Mouse (Mus musculus) left cerebral cortex, adult 8-10 months (tissue): ENCODE data around the gene Nop9. TPM values are rescaled to one million over a fixed set of nuclear protein-coding genes. Genes with fewer than 3 reads are reported as not detected.
A peak's percentile ranks its signal among the peaks of the same experiment; 100 is the strongest.

Source experiments
- DNase-seq, 2 experiments: peaks; one replicate each; pipeline ENCODE4 v3.0.0; 2022; ENCODE audit warnings: low spot score in 2 of 2
- total RNA-seq, 4 experiments: library from RNA; stranded (reverse); gene quantifications; 2 replicates each; pipeline ENCODE4 v1.2.4; 2022

The Nop9 gene
- total RNA-seq: 10 to 100 TPM in 3 of 4 experiments, 1 to 10 TPM in 1; 9.7 to 11.8 (median 11.0) TPM

DNA sequence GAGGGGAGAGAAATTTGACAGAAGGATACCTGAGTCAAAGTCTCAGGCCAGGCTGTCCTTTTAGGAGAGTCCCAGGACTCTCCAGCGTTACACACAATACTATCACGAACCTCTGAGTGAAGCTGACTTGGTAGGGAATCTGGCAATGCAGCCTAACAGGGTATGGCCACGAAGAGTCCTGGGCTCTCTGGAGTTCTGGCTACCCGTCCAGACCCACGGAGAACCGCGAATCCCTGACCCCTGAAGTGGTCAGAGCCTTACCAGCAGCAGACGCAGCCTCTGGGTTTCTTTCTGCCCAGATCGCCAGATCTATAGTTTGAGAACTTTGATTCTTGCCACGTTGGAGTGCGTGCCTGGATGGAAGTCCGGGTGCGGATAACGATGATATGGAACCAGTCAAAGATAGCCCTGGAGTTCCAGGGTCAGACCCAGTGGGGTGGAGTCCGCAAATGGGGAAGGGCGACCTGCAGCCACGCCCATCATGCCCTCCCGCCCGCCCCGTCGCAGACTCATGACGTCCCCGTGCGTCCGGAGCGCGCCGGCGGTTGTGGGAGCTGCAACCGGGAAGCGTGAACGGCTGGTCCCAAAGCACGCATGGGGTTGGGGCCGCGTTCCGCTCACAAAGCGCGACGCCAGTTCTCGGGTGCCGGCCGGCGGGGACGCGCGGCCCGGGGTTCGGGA is at the start of gene Nop9, which contains the start of gene Dhrs1:
TSS of gene Nop9 (plus strand) at position 514 of the 681 bp plus-strand sequence.
TSS of gene Dhrs1 (minus strand) at position 511 of the 681 bp plus-strand sequence.
- peak; percentile 74 to 75 for DNase-seq

DNA sequence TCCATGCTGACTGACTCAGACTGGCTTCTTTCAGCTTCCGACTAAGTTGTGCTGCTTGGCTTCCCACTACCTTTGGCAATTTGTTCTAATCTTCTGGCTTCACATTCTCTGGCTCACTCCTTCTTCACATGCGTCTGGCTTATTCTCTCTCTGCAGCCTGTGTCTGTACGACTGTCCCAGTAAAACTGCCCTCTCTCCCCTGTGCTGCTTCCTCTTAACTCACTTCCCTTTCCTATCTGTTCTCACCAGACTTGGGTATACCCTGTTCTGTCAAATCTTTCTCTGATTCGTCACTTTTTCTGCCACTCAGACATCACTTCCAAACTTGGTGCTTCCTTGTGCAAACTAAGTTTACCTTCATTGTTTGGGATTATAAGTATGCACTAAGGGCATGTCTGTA is 48.3 kb upstream of the Nop9 start:
- DNase-seq: no peak

DNA sequence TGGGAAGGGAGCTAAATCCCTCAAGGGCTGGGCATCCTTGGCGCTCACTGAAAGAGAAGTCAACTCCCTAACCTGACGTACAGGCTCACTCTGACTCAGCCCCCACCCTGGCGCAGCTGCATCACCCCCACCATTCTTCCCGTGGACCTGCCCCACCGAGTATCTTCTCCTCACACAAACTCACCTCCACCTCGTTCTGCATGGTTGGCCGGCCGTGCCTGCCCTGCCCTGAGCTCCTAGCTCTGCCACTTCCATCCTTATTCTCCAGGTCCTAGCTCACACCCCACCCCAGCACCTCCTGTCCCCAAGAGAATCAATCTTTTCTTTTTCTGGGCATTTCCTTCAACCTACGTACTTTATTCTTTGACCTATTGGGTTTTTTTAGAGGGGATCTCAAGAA is 44.4 kb upstream of the Nop9 start:
- DNase-seq: no peak

DNA sequence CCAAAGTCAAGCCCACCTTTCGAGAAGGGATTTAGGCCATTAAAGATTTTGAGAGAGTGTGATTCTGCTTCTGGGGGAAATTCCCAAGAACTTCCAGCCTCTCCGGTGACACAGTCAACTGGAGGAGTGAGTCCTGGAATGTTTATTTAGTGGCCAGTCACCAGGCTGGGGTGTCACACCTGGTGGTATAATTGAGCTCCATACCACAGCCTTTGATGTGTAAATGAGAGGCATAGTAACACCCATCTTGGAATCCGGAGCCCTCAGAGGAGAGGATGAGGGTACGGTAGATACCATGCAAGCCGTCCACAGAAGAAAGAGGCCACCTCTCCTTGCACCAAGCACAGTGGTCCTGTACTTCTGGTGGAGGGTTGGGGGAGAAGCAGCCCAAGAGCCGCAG is 42.7 kb upstream of the Nop9 start:
- DNase-seq: no peak

DNA sequence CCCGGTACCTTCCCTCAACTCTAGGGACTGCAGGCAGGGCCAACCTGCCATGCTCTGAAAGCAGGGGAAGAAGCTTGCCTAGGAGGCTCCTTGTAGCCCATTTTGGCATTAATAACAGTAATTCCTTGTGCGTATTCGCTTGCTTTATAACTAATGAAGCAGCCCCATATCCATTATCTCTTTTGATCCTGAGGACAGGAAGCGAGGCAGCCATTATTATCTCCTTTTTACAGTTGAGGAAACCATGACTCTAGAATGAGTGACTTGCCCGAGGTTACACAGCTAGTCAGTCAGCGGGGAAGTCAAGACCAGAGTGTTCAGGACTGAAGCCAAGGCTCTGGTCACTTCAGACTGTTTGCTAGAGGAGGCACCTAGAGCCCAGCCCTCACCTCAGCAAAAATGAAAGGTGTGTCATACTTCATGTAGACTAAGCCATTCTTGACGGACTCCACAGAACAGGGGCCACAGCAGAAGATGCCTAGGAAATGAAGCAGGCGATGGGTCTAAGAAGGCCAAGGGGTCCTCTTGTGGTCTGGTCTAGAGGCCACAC is 39.4 kb upstream of the Nop9 start:
- no peak for DNase-seq

DNA sequence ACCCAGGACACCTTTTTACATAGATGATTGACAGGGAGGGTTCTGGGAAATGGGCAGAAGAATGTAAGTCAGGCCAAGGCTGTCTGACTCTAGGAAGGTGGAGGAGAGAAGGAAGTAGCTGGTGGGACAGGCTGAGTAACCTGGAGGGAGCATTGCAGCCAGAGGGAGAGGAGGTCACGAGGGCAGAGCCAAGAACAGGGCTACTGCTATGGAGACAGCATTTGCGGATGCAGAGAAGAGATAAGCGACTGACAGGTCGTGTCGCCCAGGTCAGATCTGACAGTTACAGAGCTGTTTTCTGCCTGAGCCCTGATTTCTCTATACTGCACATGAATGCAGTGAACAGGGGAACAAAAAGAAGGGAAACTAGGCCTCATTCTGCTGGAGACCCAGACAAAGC is 38.1 kb upstream of the Nop9 start:
- DNase-seq: no peak

DNA sequence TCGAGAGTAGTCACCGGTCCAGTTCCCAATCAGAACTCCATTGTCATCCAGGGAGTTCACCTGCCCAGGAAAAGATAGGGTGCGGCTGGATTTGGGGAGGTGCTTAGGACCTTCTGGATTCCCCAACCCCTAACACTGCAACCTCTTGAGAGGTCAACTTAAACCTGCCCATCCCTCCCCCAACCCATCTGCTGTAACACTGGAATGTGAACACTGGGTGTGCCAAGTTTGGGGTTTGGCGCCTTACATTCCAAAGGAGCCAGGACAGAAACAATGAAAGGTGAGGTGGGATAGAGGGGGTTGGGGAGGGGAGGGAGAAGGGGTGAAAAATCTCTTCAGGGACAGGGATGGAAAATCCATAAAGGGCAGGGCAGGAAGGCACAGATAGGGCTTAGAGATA is 36.0 kb upstream of the Nop9 start:
- no peak for DNase-seq

DNA sequence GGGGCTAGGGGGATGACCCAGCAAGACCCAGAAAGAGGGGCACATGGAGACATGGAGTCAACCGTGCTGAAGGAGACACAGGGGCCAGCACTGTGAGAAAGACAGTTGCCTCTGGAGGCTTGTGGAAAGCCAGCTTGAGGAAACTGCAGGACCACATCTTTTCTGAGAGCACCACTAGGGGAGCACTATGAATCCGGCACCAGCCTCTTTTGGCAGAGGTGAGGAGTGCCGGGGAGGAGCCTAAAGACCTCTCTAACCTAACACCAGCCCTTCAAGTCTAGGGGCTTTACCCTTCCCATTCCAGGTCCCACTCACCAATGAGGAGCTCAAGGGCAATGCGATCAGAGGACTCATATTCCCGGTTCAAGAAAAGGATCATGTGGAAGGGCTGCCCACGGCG is 33.7 kb upstream of the Nop9 start:
- DNase-seq: no peak

DNA sequence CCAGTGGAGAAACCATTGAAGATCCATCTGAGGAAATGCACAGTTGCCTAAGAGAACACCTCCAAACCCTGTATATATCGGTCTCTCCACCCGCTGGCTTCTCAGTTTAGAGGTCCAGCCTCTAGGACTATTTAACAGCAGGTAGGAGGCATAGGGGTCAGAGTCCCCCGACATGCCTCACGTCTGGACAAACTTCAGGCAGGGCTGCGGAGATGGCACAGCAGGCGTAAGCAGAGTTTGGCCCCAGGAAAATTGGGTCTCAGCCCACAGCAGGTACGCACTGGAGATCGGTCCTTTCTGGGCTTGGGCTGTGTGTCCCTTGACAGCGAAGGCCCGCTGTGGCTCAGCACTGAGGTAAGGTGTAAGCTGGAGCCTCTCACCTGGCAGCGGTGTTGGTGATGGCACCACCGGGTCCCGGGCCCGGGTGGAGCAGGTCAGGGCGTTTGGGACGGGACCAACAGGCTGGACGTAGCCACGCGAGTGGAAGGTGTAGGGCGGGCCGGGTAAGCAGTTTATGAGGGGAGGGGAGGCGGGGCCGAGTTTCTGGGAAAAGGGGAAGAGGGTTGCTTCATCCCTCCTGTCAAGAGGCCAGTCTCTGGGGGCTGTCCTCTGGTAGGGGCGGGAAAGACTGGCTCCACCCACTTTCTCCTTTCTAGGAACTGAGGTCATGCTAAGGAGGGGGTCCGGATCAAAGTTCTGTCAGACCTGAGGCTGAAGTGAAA is 32.3 kb upstream of the Nop9 start:
- DNase-seq: no peak

DNA sequence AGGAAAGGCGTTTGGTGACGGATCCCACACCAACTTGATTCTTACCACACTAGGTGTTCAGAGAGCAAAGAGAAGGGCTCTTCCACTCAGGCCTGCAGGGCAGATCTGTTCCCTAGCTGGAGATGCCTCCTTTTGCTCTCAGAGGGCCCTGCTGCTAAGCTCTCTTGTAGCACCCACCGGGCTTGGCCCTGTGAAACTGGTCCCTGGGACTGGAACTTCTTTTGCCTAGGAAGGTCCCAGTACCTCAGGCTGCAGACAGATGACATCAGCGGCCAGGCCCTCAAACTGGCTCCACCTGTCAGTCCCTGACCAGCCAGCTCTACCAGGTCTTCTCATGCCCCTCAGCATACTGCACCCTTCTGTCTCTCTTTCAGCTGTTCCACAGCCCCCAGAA is 31.8 kb upstream of the Nop9 start, which contains the start of gene Tgm1:
TSS of gene Tgm1 (minus strand) at position 198 of the 394 bp plus-strand sequence.
- DNase-seq: no peak

DNA sequence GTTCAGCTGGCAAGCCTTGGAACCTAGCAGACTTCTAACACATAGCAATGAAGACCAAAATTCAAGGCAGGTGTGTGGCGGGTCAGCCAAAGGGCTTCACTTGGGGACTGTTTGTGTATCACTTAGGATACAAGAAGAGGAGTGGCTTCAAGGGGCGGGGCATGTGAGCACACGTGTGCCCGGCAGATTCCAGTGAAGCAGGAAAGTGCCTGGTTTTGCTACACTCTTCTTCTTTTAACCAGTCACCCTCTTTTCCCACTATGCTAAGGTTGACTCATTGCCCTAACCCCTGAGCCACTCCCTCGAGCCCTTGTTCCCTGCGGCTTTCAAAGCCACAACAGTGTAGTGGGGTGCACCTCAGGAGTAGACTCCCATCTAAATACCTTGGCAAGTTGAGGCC is 30.6 kb upstream of the Nop9 start:
- no peak for DNase-seq

DNA sequence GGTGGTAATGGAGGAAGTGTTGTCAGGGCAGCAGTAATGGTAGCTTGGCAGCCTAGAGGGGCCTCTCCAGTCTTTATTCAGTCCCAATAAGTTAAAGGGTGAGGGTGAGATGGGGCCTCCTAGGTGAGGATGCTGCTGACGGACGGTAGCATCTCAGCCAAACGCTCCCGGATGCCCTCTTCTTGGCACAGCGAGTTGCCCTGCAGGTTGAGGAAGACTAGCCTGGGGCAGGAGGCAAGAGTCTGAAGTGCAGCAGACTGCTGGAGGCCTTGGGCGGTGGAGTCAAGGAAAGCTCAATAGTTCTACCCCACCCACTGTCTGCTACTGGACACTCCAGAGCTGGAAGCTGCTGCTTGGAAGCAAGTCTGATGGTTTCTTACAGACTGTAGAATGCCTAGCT is 29.2 kb upstream of the Nop9 start:
- DNase-seq: no peak

DNA sequence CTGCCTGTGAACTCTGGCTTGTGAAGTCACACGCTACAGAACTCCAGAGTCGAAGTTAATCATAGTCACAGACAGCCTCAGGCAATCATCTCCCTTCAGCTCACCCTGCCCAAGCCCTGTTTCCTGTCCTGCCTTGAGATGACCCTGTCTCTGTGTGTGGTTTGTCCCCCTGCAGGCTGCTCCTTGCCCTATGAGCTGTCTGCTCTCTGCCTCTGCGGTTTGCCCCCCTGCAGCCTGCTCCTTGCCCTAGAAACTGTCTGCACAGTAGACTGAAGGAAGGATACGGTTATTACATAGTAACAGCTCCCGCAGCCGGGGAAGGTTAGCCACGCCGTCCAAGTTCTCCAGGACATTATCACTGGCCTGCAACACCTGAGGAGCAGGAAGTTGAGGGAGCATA is 28.6 kb upstream of the Nop9 start:
- no peak for DNase-seq

DNA sequence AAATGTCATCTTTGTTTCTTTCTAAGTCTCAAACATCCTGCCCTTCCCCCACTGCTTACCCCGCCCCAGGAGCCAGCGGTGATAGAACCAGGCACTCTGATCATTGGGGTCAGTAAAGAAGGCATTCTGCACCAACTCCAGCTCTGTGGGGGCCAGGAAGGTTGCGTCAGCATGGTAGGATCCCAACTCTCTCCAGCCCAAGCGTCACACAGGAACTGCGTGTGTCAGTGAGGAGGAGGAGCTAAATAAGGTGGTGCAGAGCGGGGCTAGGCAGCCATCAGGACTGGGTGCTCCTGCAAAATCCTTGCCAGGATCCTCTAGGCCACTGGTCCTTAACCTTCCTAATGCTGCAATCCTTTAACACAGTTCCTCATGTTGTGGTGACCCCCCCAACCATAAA is 25.8 kb upstream of the Nop9 start:
- no peak for DNase-seq

DNA sequence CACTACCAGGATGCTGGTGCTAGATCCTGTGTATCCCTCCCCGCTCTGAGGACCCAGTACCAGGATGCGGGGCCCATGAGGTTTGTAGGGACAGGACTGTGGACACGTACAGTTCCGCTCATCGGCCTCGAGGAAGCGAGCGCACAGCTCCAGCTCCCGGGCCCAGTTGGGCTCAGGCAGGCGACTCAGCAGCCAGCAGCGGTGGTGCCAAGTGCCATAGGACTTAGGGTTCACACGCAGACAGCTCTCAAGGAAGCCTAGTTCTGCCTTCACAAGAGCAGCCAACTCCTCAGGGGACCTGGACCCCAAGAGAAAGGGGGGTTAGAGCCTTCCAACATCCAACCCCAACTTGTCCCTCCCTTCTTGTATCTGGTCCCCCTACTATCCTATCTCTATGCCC is 24.8 kb upstream of the Nop9 start:
- DNase-seq: no peak

DNA sequence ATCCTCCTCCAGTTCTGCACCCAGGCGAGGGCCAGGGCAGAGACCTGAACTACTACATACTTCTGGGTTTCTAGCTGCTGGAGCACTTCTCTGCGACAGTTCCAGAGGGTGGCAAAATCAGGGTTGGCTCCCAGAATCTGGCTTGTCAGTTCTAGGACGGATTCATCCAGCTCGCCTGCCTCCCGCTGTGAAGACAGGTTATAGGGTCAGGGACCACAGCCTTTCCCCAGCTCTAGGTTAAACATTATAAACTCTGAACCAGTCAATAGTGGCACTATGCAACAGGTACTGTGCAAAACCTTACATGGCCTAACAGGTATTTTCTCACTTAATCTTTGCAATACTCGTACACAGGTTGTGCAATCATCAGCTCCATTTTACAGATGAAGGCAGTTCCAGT is 24.4 kb upstream of the Nop9 start:
- no peak for DNase-seq

DNA sequence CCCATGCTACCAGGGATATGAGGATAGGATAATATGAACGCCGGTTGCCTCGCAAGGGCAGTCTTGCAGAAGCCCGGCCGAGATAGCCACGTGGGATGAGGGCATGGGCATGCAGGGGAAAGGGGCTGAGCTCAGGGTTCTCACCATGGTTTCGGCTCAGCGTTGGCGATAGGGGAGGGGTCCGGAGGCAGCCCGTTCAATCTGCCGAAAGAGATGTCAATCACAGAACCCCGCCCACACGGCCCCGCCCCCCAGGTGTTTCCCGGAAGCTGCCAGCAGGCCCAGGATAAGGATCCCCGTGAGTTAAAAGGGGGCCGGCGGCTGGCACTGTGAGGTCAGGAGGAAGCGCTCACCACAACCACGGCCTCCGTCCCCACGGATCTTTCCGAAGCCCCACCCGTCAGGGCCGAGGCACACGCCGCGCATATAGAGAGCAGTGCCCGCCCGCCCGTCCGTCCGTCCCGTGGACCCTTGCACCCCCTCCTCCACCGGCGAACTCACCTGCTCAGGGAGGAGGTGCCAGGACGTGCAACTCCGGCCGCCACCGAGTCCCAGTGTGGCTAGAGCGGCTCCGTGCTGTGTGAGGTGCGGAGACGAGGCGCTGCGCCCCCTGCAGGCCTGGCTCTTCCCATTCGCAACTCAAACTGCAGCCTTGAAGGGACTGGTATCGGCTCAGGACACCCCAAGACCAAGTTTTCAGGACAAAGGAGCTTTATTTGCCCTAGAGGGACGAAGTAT is 23.6 kb upstream of the Nop9 start, which contains the start of gene Rabggta:
TSS of gene Rabggta (minus strand) at position 564 of the 738 bp plus-strand sequence.
- DNase-seq: peak; percentile 85 to 92

DNA sequence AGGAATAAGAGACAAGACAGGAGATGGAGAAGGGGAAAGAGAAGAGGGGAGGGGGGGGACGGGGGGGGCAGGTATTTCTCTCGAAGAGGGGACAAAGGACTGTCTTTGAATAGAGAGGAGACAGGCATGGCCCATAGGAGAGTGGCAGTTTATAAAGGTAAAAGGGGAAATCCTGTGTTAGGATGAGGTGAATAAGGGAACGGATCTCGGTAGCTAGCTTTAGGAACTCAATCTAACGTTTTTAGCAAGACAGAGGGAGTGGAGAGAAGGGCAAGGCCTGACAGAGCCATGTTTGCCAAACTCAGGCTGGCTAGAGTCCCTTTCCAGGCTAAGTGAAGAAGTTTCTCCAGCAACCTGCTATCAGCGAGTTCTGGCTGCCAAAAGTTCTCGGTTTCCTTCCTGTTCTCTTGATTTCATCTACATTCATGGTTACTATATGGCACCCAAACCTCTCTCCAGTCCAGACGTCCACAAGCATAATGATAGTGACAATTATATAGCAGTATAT is 23.0 kb upstream of the Nop9 start:
- DNase-seq: no peak

DNA sequence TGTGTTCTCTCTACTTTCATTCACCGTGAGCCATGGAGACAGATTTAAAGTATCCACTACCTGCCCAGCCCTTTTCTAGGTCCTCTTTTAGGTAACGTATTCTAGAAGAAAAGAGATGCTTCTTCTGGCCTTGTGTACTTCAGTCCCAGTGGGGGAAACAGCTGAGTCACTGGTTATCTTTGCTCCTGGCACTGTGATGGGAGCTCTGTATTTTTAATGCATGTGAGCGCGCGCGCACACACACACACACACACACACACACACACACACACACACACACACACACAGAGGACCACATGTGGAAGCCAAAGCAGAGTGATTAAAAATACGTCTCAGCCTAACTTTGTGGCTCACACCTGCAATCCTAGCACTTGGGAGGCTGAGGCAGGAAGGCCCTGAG is 22.1 kb upstream of the Nop9 start:
- DNase-seq: no peak

DNA sequence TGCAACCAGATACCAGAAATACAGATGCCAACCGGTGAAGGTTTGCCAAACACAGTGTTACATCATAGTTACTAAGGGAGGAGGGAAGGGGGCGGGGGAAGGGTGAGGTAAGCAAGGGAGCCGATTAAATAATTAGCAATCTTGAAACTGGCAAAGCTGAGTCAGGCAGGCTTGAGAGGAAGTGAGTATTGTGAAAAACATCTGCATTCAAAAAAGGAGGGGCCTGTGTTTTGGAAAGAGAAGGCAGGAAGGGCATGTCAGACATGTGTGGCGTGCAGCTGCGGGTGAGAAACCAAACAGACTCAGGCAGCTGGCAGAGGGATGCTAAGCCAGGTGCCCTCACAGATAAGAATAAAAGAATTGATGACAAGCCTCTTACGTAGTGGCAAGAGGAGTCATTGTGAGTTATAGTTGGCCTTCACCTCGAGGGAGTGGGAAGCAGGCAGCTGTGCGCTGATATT is 21.1 kb upstream of the Nop9 start:
- DNase-seq: no peak

DNA sequence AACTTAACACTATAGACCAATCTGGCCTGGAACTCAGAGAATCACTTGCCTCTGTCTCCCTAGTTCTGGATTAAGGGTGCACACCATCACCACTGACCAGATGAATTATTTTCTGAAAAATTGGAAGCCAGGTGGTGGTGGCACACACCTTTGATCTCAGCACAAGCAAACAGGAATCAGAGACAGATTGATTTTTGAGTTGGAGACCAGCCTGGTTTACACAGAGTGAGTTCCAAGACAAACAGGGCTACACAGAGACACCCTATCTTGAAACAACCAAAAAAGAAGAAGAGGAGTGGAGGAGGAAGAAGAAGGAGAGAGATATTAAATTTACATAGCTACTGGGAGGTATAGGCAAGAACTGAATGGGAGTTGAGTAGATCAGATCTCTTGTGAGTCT is 19.2 kb upstream of the Nop9 start:
- DNase-seq: no peak
